ENCODE assay signal across 19 mouse cellular contexts in genomic region chr12:3954651-3955050, GRCm38 (mm10). TPM values are rescaled to one million over a fixed set of nuclear protein-coding genes. Genes with fewer than 3 reads are reported as not detected.
DNase-seq lines count a peak whose midpoint lies in the region; ATAC-seq lines count a peak whose summit lies in the region.
"Had no signal": no experiment of that assay in that cellular context is flagged by ENCODE, and none has a peak within 500 bp of the region (broad histone marks: within the 10 kb centered on the region; RNA-seq: fewer than 3 reads in every experiment).

Gene Pomc, plus strand, starts transcription at chr12:3954951.

- no peaks in the 10 kb centered on the region for H3K36me3 ChIP-seq in midbrain, embryonic 13.5 days
- H3K36me3 ChIP-seq in midbrain, embryonic 11.5 days (ENCODE audit: control insufficient read depth, insufficient read depth, low read length): no peaks in the 10 kb centered on the region
- no peaks in the 10 kb centered on the region for H3K36me3 ChIP-seq in embryonic facial prominence, embryonic 11.5 days (replicated peaks; ENCODE audit: control insufficient read depth, insufficient read depth, low read depth, low read length)
- no peaks in the 10 kb centered on the region for H3K36me3 ChIP-seq in neural tube, embryonic 13.5 days
- H3K36me3 ChIP-seq: heart, embryonic 12.5 days; lung, embryonic 15.5 days; midbrain, embryonic 12.5 days had no signal

- ATAC-seq in midbrain, embryonic 13.5 days: no peak
- ATAC-seq in midbrain, embryonic 11.5 days (ENCODE audit: low FRiP score): no peak
- ATAC-seq in embryonic facial prominence, embryonic 11.5 days (replicated peaks; ENCODE audit: insufficient number of reproducible peaks, low FRiP score, low TSS enrichment, low read depth): no peak
- no peak for ATAC-seq in neural tube, embryonic 13.5 days (ENCODE audit: low read depth)
- ATAC-seq: inflammation-experienced regulatory T-cells, adult 6 months; Patski had no signal

- no peak within 1 kb of the TSS for H3K27ac ChIP-seq in midbrain, embryonic 13.5 days
- H3K27ac ChIP-seq in midbrain, embryonic 11.5 days (ENCODE audit: low read depth, low read length): no peak within 1 kb of the TSS
- H3K27ac ChIP-seq in embryonic facial prominence, embryonic 11.5 days (replicated peaks; ENCODE audit: low read depth, low read length): no peak within 1 kb of the TSS
- no peak within 1 kb of the TSS for H3K27ac ChIP-seq in neural tube, embryonic 13.5 days (replicated peaks)
- H3K27ac ChIP-seq: gastrocnemius, adult 2 months; liver, embryonic 14.5 days; lung, embryonic 15.5 days; midbrain, embryonic 12.5 days had no signal

- DNase-seq in midbrain, embryonic 11.5 days (ENCODE audit: low spot score, missing footprints): no peak
- peak; percentile 28 for DNase-seq in ZHBTc4 (ENCODE audit: low read depth, low spot score)
- DNase-seq in embryonic facial prominence, embryonic 11.5 days (ENCODE audit: low spot score): no peak
- DNase-seq in adrenal gland, postnatal 4 days (ENCODE audit: low spot score in 2 of 2): no peak
- DNase-seq in layer of hippocampus, adult 9-10 months (ENCODE audit: low spot score): no peak
- DNase-seq: adrenal gland, postnatal 25 days; cerebellum, adult 2 months; gastrocnemius, adult 2 months; lung, postnatal 4 days; spleen, adult 18-20 months had no signal

- H3K4me2 ChIP-seq in midbrain, embryonic 13.5 days (replicated peaks): peak within 1 kb of the TSS; percentile 20; the same call in 1 of the 2 replicates
- no peak within 1 kb of the TSS for H3K4me2 ChIP-seq in midbrain, embryonic 11.5 days
- no peak within 1 kb of the TSS for H3K4me2 ChIP-seq in embryonic facial prominence, embryonic 11.5 days (ENCODE audit: low read depth, low read length)
- H3K4me2 ChIP-seq in neural tube, embryonic 13.5 days: peak within 1 kb of the TSS; percentile 18; the same call in 1 of the 2 replicates
- H3K4me2 ChIP-seq: heart, embryonic 12.5 days; lung, embryonic 15.5 days; midbrain, embryonic 12.5 days had no signal

- 20% methylated on average over 22 of the region's 22 CpGs for WGBS in midbrain, embryonic 13.5 days
- WGBS in midbrain, embryonic 11.5 days: 20% methylated on average over 22 of the region's 22 CpGs
- 16% methylated on average over 22 of the region's 22 CpGs for WGBS in embryonic facial prominence, embryonic 11.5 days
- WGBS in neural tube, embryonic 13.5 days: 23% methylated on average over 22 of the region's 22 CpGs

- H3K4me1 ChIP-seq in midbrain, embryonic 13.5 days (replicated peaks): peaks cover 10% of the 10 kb centered on the region
- peaks cover 3% of the 10 kb centered on the region; the same call in 1 of the 2 replicates for H3K4me1 ChIP-seq in midbrain, embryonic 11.5 days (ENCODE audit: control insufficient read depth, insufficient read depth, low read length)
- no peaks in the 10 kb centered on the region for H3K4me1 ChIP-seq in embryonic facial prominence, embryonic 11.5 days (ENCODE audit: control insufficient read depth, insufficient read depth, low read length)
- H3K4me1 ChIP-seq in neural tube, embryonic 13.5 days (replicated peaks): peaks cover 8% of the 10 kb centered on the region
- H3K4me1 ChIP-seq: lung, embryonic 15.5 days had no signal

- no peaks in the 10 kb centered on the region for H3K9me3 ChIP-seq in midbrain, embryonic 13.5 days
- no peaks in the 10 kb centered on the region for H3K9me3 ChIP-seq in midbrain, embryonic 11.5 days (ENCODE audit: control insufficient read depth, low read length)
- H3K9me3 ChIP-seq in embryonic facial prominence, embryonic 11.5 days (replicated peaks; ENCODE audit: control insufficient read depth, low read length): no peaks in the 10 kb centered on the region
- no peaks in the 10 kb centered on the region for H3K9me3 ChIP-seq in neural tube, embryonic 13.5 days
- H3K9me3 ChIP-seq: heart, embryonic 12.5 days; lung, embryonic 15.5 days; midbrain, embryonic 12.5 days had no signal

- H3K27me3 ChIP-seq in midbrain, embryonic 13.5 days: peaks cover 47% of the 10 kb centered on the region
- peaks cover 13% of the 10 kb centered on the region for H3K27me3 ChIP-seq in midbrain, embryonic 11.5 days (ENCODE audit: control insufficient read depth, insufficient read depth, low read length)
- peaks cover 5% of the 10 kb centered on the region for H3K27me3 ChIP-seq in embryonic facial prominence, embryonic 11.5 days (ENCODE audit: control insufficient read depth, insufficient read depth, low read length)
- peaks cover 55% of the 10 kb centered on the region for H3K27me3 ChIP-seq in neural tube, embryonic 13.5 days

- H3K9ac ChIP-seq in midbrain, embryonic 13.5 days (replicated peaks): no peak within 1 kb of the TSS
- no peak within 1 kb of the TSS for H3K9ac ChIP-seq in midbrain, embryonic 11.5 days (ENCODE audit: low read length)
- H3K9ac ChIP-seq in embryonic facial prominence, embryonic 11.5 days (replicated peaks; ENCODE audit: low read length): no peak within 1 kb of the TSS
- no peak within 1 kb of the TSS for H3K9ac ChIP-seq in neural tube, embryonic 13.5 days
- H3K9ac ChIP-seq: heart, embryonic 12.5 days; liver, embryonic 14.5 days; lung, embryonic 15.5 days; midbrain, embryonic 12.5 days had no signal

- no peak within 1 kb of the TSS for H3K4me3 ChIP-seq in midbrain, embryonic 13.5 days (replicated peaks)
- H3K4me3 ChIP-seq in midbrain, embryonic 11.5 days (ENCODE audit: low read depth, low read length): no peak within 1 kb of the TSS
- H3K4me3 ChIP-seq in embryonic facial prominence, embryonic 11.5 days (ENCODE audit: low read depth, low read length): no peak within 1 kb of the TSS
- H3K4me3 ChIP-seq in neural tube, embryonic 13.5 days: no peak within 1 kb of the TSS
- H3K4me3 ChIP-seq: erythroblast, embryonic 14.5 days; gastrocnemius, adult 2 months; heart, embryonic 12.5 days; lung, embryonic 15.5 days; midbrain, embryonic 12.5 days had no signal

RNA-seq across cellular contexts. Expression of gene Pomc, which starts in this region (rescaled TPM):
- 9.3 and 12.8 TPM in 2 replicates for polyA plus RNA-seq in midbrain, embryonic 13.5 days (2015; fragmentation: Nextera tagmentation; extraction: Ambion mirVana)
- polyA plus RNA-seq in midbrain, embryonic 11.5 days (2014; fragmentation: Nextera tagmentation; extraction: Ambion mirVana): 6.9 and 7.3 TPM in 2 replicates
- 11.0 and 16.0 TPM in 2 replicates for polyA plus RNA-seq in embryonic facial prominence, embryonic 11.5 days (2014; fragmentation: Nextera tagmentation; extraction: Ambion mirVana)
- polyA plus RNA-seq in neural tube, embryonic 13.5 days (2015; fragmentation: Nextera tagmentation; extraction: Ambion mirVana): 3.7 and 4.7 TPM in 2 replicates
- total RNA-seq in adrenal gland, postnatal 4 days (2021): 1 to 10 TPM; 1.3 to 1.8 TPM
- total RNA-seq: gastrocnemius, adult 2 months had no signal
- polyA plus RNA-seq: erythroblast, embryonic 14.5 days; Patski had no signal

Comparison
In these comparisons a context has a peak if more than half of its experiments do, and no peak if none do; other contexts are left out.
1. H3K4me2 ChIP-seq: peak in midbrain, embryonic 13.5 days (single experiment) and neural tube, embryonic 13.5 days (single experiment); none in midbrain, embryonic 11.5 days (single experiment) and embryonic facial prominence, embryonic 11.5 days (single experiment).